Mouse (Mus musculus): ENCODE results near the gene Acot8.

The Acot8 gene

GRCm38 (mm10) chr2:164754800-164755199 is 49.9 kb downstream of the Acot8 start:
- no peak for DNase-seq (ENCODE audit: low spot score)

- DNase-seq (ENCODE audit: low spot score), result no peak
Observed at GRCm38 (mm10) chr2:164754105-164754504, 50.6 kb downstream of the Acot8 start.

- DNase-seq (ENCODE audit: low spot score), result no peak
Observed at GRCm38 (mm10) chr2:164752454-164752853, 52.2 kb downstream of the Acot8 start.

- no peak for DNase-seq (ENCODE audit: low spot score)
Observed at GRCm38 (mm10) chr2:164748991-164749390, 55.7 kb downstream of the Acot8 start.

GRCm38 (mm10) chr2:164748191-164748590 is 56.5 kb downstream of the Acot8 start:
- DNase-seq (ENCODE audit: low spot score), result no peak

- no peak for DNase-seq (ENCODE audit: low spot score)
Observed at GRCm38 (mm10) chr2:164746693-164747092, 58.0 kb downstream of the Acot8 start.

GRCm38 (mm10) chr2:164745843-164746479 is 58.7 kb downstream of the Acot8 start, which contains the start of the genes Wfdc3 and Dnttip1:
Gene Wfdc3 (minus strand): TSS chr2:164745931.
Gene Dnttip1 (plus strand): TSS chr2:164745983.
- DNase-seq (ENCODE audit: low spot score), result peak; percentile 93

GRCm38 (mm10) chr2:164744987-164745386 is 59.7 kb downstream of the Acot8 start:
- no peak for DNase-seq (ENCODE audit: low spot score)

Data from ovary, postnatal 36 days (tissue).